Mouse (Mus musculus) layer of hippocampus, adult 9-10 months (tissue): Measurements from ENCODE around the gene Paqr6.

Experiments
- DNase-seq: peaks from one replicate; pipeline ENCODE4 v3.0.0; 2022; ENCODE audit warnings: low spot score

Paqr6 gene

GRCm38 (mm10) chr3:88411681-88412080, 47.3 kb downstream of the Paqr6 start:
- DNase-seq: no peak

- no peak for DNase-seq
These were observed 48.3 kb downstream of the Paqr6 start for GRCm38 (mm10) chr3:88412636-88413035.

- DNase-seq: no peak
These were observed 51.3 kb downstream of the Paqr6 start for GRCm38 (mm10) chr3:88415668-88416067.

GRCm38 (mm10) chr3:88418016-88418415, 53.6 kb downstream of the Paqr6 start:
- no peak for DNase-seq
